Mouse (Mus musculus): ENCODE results near the gene Rnf135. TPM values are rescaled to one million over a fixed set of nuclear protein-coding genes. Genes with fewer than 3 reads are reported as not detected.
"Not testable (repeated sequence)": the region's sequence is repeated elsewhere in the genome, so short reads cannot be mapped to it uniquely, and the experiment has no call there.

Gene Rnf135
- polyA plus RNA-seq, 1 experiment from 2014 or later = 2.9 TPM

DNA sequence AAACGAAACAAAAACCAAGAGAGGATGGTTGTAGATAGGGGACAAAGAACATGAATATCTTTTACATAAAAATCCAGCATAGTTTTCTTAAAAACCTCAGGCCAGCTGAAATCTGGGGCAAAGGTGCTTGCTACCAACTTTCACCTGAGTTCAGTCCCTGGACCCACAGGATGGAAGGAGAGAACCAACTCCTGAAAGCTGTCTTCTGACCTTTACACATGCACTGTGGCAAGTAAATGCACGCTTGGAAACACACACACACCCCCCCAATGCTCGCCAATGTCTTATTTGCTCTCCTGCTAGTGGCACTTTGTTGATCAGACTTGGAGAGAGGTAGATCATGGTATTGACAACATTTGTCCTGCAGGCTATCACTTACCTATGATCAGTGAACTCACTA, 31.6 kb downstream of the Rnf135 start:
- Histone ChIP-seq H3K4me2 (no peak overlapping the region), H3K27me3 (no peaks in the 10 kb centered on the region), H3K27ac (no peak overlapping the region), H3K36me3 (replicated peaks) (peaks cover 17% of the 10 kb centered on the region), H3K9me3 (no peaks in the 10 kb centered on the region), H3K4me1 (peaks cover 8% of the 10 kb centered on the region), H3K9ac (no peak overlapping the region), H3K4me3 (replicated peaks) (no peak overlapping the region)
- 89% methylated on average over 3 of the region's 3 CpGs for whole genome bisulfite sequencing
- ATAC-seq (ENCODE audit: low FRiP score) = no peak

DNA sequence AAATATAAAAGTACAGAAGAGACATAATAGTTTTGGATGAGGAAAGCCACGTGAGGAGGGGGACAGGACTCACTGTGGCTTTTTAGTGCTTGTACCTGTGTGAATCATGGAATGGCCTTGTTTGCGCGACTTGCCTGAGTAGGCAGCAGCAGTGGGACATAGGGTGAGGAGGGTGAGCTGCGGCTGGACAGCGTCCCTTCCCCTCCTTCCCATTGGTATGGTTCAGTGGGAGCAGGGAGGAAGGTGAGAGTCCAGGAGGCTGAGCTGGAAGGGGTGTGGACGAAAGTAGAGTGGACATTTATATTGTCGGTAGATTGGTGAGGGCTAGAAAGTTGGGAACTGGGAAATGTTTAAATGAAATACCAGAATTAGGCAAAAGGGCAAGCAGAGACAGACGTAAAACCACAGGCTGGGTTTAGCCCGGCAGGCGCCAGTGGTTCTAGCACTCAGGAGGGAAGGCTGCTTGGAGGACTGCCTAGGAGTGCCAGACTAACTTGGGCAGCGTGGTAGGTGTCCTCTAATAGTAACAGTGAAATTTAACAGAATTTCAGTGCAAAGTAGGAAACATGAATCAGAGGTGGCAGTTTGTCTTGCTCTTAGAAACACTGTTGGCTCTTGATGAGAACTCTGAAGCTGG, 35.1 kb downstream of the Rnf135 start:
- Histone ChIP-seq H3K4me2 (no peak overlapping the region), H3K36me3 (replicated peaks) (peaks cover 19% of the 10 kb centered on the region), H3K4me1 (no peaks in the 10 kb centered on the region), H3K9ac (no peak overlapping the region), H3K27me3 (no peaks in the 10 kb centered on the region), H3K27ac (no peak overlapping the region), H3K9me3 (no peaks in the 10 kb centered on the region), H3K4me3 (replicated peaks) (no peak overlapping the region)
- 87% methylated on average over 11 of the region's 11 CpGs for WGBS
- ATAC-seq (ENCODE audit: low FRiP score) = no peak

DNA sequence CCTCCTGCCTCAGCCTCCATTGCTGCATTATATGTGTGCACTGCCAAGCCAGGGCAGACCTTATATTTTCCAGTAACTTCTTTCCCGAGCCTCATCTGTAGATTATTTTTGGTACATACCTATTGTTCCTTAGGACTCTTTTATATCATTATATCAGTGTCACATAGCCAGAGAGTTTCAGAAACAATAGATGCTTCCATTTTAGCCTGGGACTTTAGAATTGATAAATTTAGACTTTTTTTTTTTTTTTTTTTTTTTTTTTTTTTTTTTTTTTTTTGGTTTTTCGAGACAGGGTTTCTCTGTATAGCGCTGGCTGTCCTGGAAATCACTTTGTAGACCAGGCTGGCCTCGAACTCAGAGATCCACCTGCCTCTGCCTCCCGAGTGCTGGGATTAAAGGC, 46.4 kb downstream of the Rnf135 start:
- not testable (repeated sequence) for H3K4me1 ChIP-seq
- H3K36me3 ChIP-seq (replicated peaks) = peaks cover 60% of the 10 kb centered on the region

GRCm38 (mm10) chr11:80237278-80237677, 53.6 kb downstream of the Rnf135 start:
- Histone ChIP-seq H3K27ac (no peak overlapping the region), H3K9ac (no peak overlapping the region), H3K27me3 (no peaks in the 10 kb centered on the region), H3K9me3 (no peaks in the 10 kb centered on the region), H3K4me3 (replicated peaks) (no peak overlapping the region), H3K4me2 (no peak overlapping the region), H3K4me1 (no peaks in the 10 kb centered on the region), H3K36me3 (replicated peaks) (peaks cover 28% of the 10 kb centered on the region)
- no peak for ATAC-seq (ENCODE audit: low FRiP score)
- 91% methylated on average over 3 of the region's 3 CpGs for WGBS

More for the DNA sequence above, 46.4 kb downstream of the Rnf135 start:
- H3K9me3 ChIP-seq; H3K27me3 ChIP-seq; H3K4me2 ChIP-seq; H3K27ac ChIP-seq; ATAC-seq (ENCODE audit: low FRiP score); H3K9ac ChIP-seq; H3K4me3 ChIP-seq (replicated peaks): not testable (repeated sequence)
- WGBS = 84% methylated on average over 3 of the region's 5 CpGs

DNA sequence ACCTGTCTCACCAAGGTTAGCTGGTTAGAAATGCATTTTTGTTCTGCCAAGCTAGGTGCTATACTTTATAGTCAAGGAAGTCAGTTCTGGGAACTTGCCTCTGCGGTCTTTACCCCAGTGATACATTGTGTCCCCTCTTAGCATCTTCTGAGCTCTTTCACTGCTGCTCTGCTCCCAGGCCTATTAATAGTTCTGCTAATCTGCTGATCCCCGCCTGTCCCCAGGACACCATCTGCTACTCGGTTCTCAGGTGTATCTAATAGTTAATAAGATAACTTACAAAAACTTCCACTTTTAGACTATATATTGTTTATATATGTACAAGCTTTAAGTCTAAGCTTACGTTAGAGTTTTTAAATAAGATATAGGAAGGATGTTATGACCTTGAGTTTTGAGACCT, 54.7 kb downstream of the Rnf135 start:
- Histone ChIP-seq H3K9me3 (no peaks in the 10 kb centered on the region), H3K27ac (no peak overlapping the region), H3K36me3 (replicated peaks) (peaks cover 31% of the 10 kb centered on the region), H3K4me3 (replicated peaks) (no peak overlapping the region), H3K4me2 (no peak overlapping the region), H3K4me1 (no peaks in the 10 kb centered on the region), H3K27me3 (no peaks in the 10 kb centered on the region), H3K9ac (no peak overlapping the region)
- no peak for ATAC-seq (ENCODE audit: low FRiP score)
- WGBS = 90% methylated on average over 4 of the region's 4 CpGs

- no peak for ATAC-seq (ENCODE audit: low FRiP score)
- H3K4me1 ChIP-seq = no peaks in the 10 kb centered on the region
- no peaks in the 10 kb centered on the region for H3K9me3 ChIP-seq
- H3K36me3 ChIP-seq (replicated peaks) = peaks cover 86% of the 10 kb centered on the region
- H3K4me2 ChIP-seq = no peak overlapping the region
- H3K4me3 ChIP-seq (replicated peaks) = no peak overlapping the region
- no peaks in the 10 kb centered on the region for H3K27me3 ChIP-seq
- H3K9ac ChIP-seq = no peak overlapping the region
- no peak overlapping the region for H3K27ac ChIP-seq
Measured at GRCm38 (mm10) chr11:80247026-80247425, 63.4 kb downstream of the Rnf135 start.

DNA sequence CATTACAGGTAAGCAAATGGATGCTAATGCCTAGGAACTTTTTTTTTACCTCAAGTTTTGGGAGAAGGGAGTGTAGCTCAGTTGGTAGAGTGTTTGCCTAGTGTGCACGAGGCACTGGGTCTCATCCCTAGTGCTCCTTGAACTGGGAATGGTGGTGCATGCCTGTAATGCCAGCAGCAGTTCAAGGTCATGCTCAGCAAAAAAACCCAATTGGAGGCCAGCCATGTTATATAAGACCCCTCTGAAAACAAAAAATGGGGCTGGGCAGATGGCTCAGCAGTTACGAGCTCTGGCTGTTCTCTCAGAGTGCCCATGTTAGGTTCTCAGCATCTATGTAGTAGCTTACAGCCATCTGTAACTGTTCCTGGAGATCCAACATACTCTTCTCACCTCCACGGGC, 64.9 kb downstream of the Rnf135 start:
- no peaks in the 10 kb centered on the region for H3K9me3 ChIP-seq
- H3K27me3 ChIP-seq = no peaks in the 10 kb centered on the region
- H3K27ac ChIP-seq = no peak overlapping the region
- H3K4me1 ChIP-seq = no peaks in the 10 kb centered on the region
- H3K4me3 ChIP-seq (replicated peaks) = no peak overlapping the region
- no peak overlapping the region for H3K9ac ChIP-seq
- no peak overlapping the region for H3K4me2 ChIP-seq
- ATAC-seq (ENCODE audit: low FRiP score) = no peak
- WGBS = 95% methylated on average over 3 of the region's 3 CpGs
- peaks cover 81% of the 10 kb centered on the region for H3K36me3 ChIP-seq (replicated peaks)

Other genes starting within 250 kb of the Rnf135 start
- gene Utp6, start 221.5 kb upstream of the Rnf135 start, polyA plus RNA-seq (2016; fragmentation: Nextera tagmentation; extraction: Ambion mirVana) = 74.8 and 77.6 TPM in 2 replicates
- gene Suz12, start 190.7 kb upstream of the Rnf135 start, polyA plus RNA-seq (2016; fragmentation: Nextera tagmentation; extraction: Ambion mirVana) = 40.3 and 46.3 TPM in 2 replicates
- 30.9 and 33.9 TPM in 2 replicates for gene Crlf3, start 102.9 kb upstream of the Rnf135 start, polyA plus RNA-seq (2016; fragmentation: Nextera tagmentation; extraction: Ambion mirVana)
- gene Atad5, start 94.5 kb upstream of the Rnf135 start, polyA plus RNA-seq (2016; fragmentation: Nextera tagmentation; extraction: Ambion mirVana) = 19.5 and 20.1 TPM in 2 replicates
- gene Tefm, start 41.7 kb upstream of the Rnf135 start, polyA plus RNA-seq (2016; fragmentation: Nextera tagmentation; extraction: Ambion mirVana) = 27.8 and 30.4 TPM in 2 replicates
- gene Adap2, start 29.7 kb upstream of the Rnf135 start, polyA plus RNA-seq (2016; fragmentation: Nextera tagmentation; extraction: Ambion mirVana) = 1.4 and 1.7 TPM in 2 replicates
- 61.9 and 65.5 TPM in 2 replicates for gene Rhot1, start 25.2 kb downstream of the Rnf135 start, polyA plus RNA-seq (2016; fragmentation: Nextera tagmentation; extraction: Ambion mirVana)
- gene Rhbdl3, start 117.1 kb downstream of the Rnf135 start, polyA plus RNA-seq (2016; fragmentation: Nextera tagmentation; extraction: Ambion mirVana) = 20.8 and 21.3 TPM in 2 replicates
- 30.0 and 31.4 TPM in 2 replicates for gene 5730455P16Rik, start 194.2 kb downstream of the Rnf135 start, polyA plus RNA-seq (2016; fragmentation: Nextera tagmentation; extraction: Ambion mirVana)
- gene Zfp207, start 199.4 kb downstream of the Rnf135 start, polyA plus RNA-seq (2016; fragmentation: Nextera tagmentation; extraction: Ambion mirVana) = 296 and 310 TPM in 2 replicates
- 378 and 397 TPM in 2 replicates for gene Psmd11, start 244.8 kb downstream of the Rnf135 start, polyA plus RNA-seq (2016; fragmentation: Nextera tagmentation; extraction: Ambion mirVana)

All from forebrain, embryonic 12.5 days (tissue).